Mouse (Mus musculus) cerebellum, adult 18-20 months (tissue): ENCODE data around the gene Pacs2.

Experiments used
- DNase-seq, 2 experiments: peaks; one replicate each; pipeline ENCODE4 v3.0.0; 2021

Pacs2 gene

GRCm38 (mm10) chr12:113013604-113014558 lies at the start of gene Pacs2:
Pacs2 (plus strand) TSS chr12:113014508.
- peak; percentile 92 to 99 for DNase-seq

GRCm38 (mm10) chr12:112965783-112966182 lies 48.5 kb upstream of the Pacs2 start:
- DNase-seq, result peak in 1 of 2 experiments; percentile 42

- DNase-seq, result no peak
Measured at GRCm38 (mm10) chr12:112968943-112969342, 45.4 kb upstream of the Pacs2 start.

- no peak for DNase-seq
Measured at GRCm38 (mm10) chr12:112969616-112970015, 44.7 kb upstream of the Pacs2 start.

GRCm38 (mm10) chr12:112974736-112975135 lies 39.6 kb upstream of the Pacs2 start:
- no peak for DNase-seq

- peak; percentile 95 to 97 for DNase-seq
Measured at GRCm38 (mm10) chr12:112976371-112977073, 37.8 kb upstream of the Pacs2 start, which contains the start of gene Btbd6. Btbd6 (plus strand) TSS chr12:112976482.

- peak; percentile 35 to 48 for DNase-seq
Measured at GRCm38 (mm10) chr12:112977156-112977555, 37.2 kb upstream of the Pacs2 start.

- DNase-seq, result no peak
Measured at GRCm38 (mm10) chr12:112982031-112982430, 32.3 kb upstream of the Pacs2 start.

GRCm38 (mm10) chr12:112985346-112985745 lies 29.0 kb upstream of the Pacs2 start:
- DNase-seq, result no peak

GRCm38 (mm10) chr12:112987877-112988276 lies 26.4 kb upstream of the Pacs2 start:
- DNase-seq, result no peak

- DNase-seq, result no peak
Measured at GRCm38 (mm10) chr12:112990706-112991405, 23.5 kb upstream of the Pacs2 start.

GRCm38 (mm10) chr12:112991444-112991843 lies 22.9 kb upstream of the Pacs2 start:
- no peak for DNase-seq

- DNase-seq, result no peak
Measured at GRCm38 (mm10) chr12:112994153-112994552, 20.2 kb upstream of the Pacs2 start.

GRCm38 (mm10) chr12:112999569-113000293 lies 14.6 kb upstream of the Pacs2 start:
- peak in 1 of 2 experiments; percentile 51 for DNase-seq

GRCm38 (mm10) chr12:113000294-113001132 lies 13.8 kb upstream of the Pacs2 start, which contains the start of gene Brf1:
Brf1 (minus strand) TSS chr12:113000704.
- DNase-seq, result peak; percentile 95 to 99

- no peak for DNase-seq
Measured at GRCm38 (mm10) chr12:113001133-113001474, 13.2 kb upstream of the Pacs2 start.

GRCm38 (mm10) chr12:113002667-113003066 lies 11.6 kb upstream of the Pacs2 start:
- DNase-seq, result no peak

GRCm38 (mm10) chr12:113004011-113004410 lies 10.3 kb upstream of the Pacs2 start:
- DNase-seq, result no peak

- DNase-seq, result peak; percentile 55 to 69
Measured at GRCm38 (mm10) chr12:113004993-113005392, 9.3 kb upstream of the Pacs2 start.

GRCm38 (mm10) chr12:113011702-113012360 lies 2.5 kb upstream of the Pacs2 start:
- no peak for DNase-seq

GRCm38 (mm10) chr12:113012443-113012842 lies 1.9 kb upstream of the Pacs2 start:
- no peak for DNase-seq
